Mouse (Mus musculus): ENCODE results near the gene Gcm2.

The Gcm2 gene

DNA sequence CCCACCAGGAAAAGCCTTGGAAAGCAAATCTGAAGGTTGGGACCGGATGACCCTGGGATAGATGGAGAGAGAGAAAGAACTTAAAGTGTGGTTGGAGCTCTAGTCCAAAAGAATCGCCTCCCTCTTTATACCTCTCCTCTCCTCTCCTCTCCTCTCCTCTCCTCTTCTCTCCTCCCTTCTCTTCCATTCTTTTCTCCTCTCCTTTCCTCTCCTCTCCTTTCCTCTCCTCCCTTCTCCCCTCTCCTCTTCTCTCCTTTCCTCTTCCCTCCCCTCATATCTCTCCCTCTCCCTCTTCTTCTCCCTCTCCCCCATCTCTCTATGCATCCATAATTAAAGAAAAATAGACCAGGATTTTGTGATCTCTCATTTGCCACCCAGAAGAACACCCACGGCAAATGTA, at the start of gene Gcm2:
Gene Gcm2 (minus strand): TSS at position 101 of the 400 bp plus-strand sequence.
- DNase-seq (ENCODE audit: low spot score), result no peak

DNA sequence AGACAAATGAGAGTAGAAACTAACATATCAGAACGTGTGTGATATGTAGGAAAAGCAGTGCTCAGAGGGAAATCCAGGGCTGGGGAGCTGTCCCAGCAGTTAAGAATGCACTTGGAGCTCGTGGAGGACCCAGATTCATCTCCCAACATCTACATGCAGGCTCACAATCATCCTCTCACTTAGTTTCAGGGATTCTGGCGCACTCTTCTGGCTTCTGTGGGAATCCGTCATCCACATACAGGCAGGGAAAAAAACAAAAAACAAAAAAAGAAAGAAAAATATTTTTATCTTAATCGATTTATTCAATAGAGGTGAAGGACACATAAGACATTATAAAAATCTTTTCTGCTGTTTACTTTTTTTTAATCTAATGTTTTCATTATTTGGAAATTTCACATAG, 47.6 kb upstream of the Gcm2 start:
- DNase-seq (ENCODE audit: low spot score), result no peak

- no peak for DNase-seq (ENCODE audit: low spot score)
These were observed 42.3 kb upstream of the Gcm2 start for GRCm38 (mm10) chr13:41153146-41153545.

DNA sequence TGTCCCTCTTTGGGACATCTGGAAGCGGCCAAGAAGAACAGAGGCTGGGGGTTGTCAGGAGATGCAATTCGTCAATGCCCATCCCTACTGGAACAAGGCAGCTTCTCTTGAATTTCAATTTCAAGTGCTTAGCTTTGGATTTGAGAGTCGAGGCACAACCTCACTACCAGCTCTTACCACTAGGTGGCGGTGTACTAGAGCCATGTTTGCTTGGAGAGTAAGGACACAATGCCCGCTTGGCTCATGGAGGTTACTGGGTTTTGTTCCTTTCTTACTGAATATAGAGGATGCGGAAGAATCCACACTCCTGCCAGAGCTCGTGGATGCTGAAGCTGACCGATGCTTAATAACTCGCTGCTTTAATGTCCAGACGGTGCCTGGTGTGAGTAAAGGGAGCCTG, 35.4 kb upstream of the Gcm2 start:
- DNase-seq (ENCODE audit: low spot score), result peak; percentile 5

- DNase-seq (ENCODE audit: low spot score), result no peak
These were observed 34.7 kb upstream of the Gcm2 start for GRCm38 (mm10) chr13:41145433-41145970.

GRCm38 (mm10) chr13:41134901-41135300, 24.1 kb upstream of the Gcm2 start:
- DNase-seq (ENCODE audit: low spot score), result peak; percentile 21

- DNase-seq (ENCODE audit: low spot score), result no peak
These were observed 18.2 kb upstream of the Gcm2 start for GRCm38 (mm10) chr13:41129061-41129460.

DNA sequence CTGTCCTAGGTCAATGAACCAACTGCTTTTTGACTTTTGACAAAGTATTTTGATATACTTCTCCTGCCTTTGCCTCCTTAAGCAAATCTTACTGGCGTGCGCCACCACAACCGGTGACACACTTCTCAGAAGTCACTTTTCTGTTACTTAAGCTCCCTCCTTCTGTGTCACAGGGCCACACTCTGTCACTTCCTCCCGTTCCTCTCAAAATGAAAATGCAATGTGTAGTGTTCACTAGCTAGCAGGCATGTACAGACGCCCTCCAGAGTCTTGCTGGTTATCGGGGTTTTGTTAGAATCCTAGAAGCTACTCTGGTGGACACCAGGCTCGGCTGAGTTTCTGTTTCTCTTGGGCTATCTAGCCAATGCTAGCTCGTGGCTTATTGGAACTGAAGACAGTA, 17.5 kb upstream of the Gcm2 start:
- no peak for DNase-seq (ENCODE audit: low spot score)

DNA sequence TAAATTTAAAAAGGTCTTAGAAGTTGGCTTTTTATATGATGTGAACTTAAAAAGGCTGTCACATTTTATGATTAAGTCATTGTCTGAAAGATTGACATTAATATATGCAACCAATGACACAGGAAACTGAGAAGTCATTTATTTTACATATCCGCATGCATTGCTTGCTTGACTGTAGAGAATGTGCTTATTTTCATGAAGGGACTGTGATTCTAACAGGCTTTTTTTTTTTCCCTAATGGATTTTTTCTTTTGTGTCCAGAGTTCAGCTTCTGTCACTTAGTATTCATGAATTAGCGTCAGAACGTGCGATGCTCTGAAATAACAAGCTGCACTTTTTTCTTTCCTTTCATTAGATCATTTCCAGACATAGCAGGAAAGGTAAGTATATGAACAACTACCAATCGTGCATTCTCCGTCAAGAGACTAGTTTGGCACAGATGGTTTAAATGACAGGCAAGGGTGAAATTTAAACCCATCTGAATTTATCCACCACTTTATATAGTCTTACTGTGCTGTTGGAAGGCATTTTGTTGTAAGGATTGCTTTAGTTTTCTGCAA, 12.9 kb upstream of the Gcm2 start:
- no peak for DNase-seq (ENCODE audit: low spot score)

- DNase-seq (ENCODE audit: low spot score), result no peak
These were observed 8.5 kb upstream of the Gcm2 start for GRCm38 (mm10) chr13:41119152-41119945.

DNA sequence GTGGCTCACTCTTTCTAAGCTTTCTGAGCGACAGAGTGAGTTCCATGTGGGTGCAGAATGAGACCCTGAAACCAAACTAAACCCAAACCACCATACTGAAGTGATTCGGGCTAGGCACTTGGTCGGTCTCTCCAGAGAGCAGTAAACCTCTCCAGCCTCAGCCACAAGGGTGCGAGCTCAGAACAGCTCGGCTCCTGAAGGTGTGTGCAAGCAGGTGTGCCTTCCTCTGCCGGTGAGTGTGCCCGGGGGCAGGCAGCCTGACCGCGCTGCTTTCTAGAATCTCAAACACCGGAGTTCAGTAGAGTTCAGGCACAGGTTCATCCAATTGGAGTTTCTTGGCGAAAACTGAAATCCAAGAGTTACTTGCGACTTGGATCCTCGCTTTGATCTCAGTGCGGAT, 3.1 kb upstream of the Gcm2 start, which contains the start of gene Sycp2l:
Gene Sycp2l (plus strand): TSS at position 368 of the 400 bp plus-strand sequence.
- DNase-seq (ENCODE audit: low spot score), result no peak

DNA sequence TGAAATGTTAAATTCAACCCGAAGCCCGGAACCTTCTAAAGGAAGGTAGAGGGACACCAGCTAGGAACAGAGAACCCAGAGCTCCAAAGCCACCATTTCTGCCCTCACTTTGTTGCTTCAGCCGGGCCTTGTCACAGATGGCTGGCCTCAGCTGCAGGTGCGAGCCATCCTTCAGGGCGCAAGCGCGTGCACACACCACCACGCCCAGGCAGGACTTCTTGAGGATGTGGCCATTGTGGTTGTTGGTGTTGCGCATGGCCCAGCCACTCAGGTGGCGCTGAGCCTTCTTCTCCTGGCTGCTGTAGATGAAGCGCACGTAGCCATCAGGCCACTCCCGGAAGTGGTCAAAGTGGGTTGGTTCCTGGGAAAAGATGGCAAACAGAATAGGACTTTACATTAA, 5.3 kb downstream of the Gcm2 start:
- no peak for DNase-seq (ENCODE audit: low spot score)

DNA sequence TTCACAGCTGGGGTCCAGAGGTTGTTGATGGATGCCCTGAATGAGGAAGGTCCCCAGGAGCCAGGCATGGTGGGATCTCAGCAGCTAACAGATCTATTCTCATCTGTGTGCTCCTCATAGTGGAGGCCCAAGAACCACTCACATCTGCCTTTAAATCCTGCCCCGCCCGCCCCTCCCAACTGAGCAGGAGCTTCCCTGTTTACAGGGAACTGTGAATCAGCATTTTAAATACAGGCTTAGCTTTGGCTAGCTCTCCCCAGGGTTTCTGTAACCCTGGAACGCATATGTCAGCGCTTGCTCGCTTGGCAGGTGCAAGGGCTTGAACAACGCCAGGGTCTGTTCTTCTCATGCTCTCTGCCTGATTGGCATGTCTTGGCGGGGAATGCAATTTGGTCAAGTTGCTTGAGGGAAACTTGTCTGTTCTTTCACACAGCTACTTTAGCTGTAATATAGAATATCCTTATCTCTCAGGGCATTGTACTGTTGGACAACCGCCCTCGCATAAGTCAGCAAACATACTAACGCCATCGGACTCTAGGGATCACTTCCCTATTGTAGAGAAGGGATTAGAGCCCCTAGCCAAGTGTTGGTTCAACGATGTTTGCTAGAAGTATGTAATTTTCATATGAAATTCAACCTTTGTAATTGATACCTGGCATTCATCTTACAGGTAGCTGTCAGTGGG, 6.9 kb downstream of the Gcm2 start:
- DNase-seq (ENCODE audit: low spot score), result no peak

DNA sequence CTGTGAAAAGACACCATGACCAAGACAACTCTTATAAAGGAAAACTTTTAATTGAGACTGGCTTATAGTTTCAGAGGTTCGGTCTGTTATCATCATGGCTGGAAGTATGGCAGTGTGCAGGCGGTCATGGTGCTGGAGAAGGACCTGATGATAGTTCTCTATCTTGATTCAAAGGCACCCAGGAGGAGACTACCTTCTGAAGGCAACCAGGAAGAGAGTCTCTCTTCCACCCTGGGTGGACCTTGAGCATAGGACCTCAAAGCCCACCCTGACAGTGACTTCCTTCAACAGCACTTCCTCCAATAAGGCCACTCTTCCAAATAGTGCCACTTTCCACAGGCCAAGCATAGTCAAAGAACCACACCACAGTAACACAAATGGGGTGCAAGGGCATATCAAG, 10.8 kb downstream of the Gcm2 start:
- DNase-seq (ENCODE audit: low spot score), result no peak

DNA sequence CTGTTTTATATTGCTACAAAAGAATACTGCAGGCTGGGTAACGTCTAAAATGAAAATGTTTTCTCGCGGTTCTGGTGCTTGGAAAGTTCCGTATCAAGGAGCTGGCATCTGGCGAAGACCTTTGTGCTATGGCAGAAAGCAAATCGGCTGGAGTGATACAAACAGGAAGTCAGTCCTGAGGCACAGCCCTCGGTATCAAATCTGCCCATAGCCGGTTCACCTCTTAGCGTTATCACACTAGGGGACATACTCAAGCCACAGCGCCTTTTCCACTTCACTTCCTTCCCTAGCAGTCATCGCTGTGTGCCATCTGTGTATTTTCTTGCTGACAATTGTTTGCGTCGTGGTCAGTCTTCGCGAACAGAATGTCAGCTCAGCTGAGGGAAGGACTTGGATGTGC, 12.5 kb downstream of the Gcm2 start:
- no peak for DNase-seq (ENCODE audit: low spot score)

- DNase-seq (ENCODE audit: low spot score), result no peak
These were observed 13.3 kb downstream of the Gcm2 start for GRCm38 (mm10) chr13:41097324-41098058.

DNA sequence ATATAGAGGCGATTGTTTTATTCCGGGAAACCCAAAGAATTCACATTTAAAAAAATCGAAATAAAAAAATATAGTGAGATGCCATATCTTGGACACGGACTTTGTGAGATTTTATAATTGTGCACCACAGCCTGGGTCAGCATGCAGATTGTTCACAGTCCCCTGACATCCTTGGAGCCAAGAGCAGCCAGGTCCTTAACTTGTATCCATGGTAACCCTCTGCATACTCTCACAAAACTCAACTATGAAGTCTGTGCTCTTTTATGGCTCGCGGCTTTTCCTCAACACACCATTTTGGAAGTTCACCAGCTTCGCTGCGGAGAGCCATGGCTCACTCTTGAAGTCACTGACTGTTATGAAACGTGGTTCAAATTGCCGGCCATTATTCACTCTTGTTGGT, 16.7 kb downstream of the Gcm2 start:
- no peak for DNase-seq (ENCODE audit: low spot score)

DNA sequence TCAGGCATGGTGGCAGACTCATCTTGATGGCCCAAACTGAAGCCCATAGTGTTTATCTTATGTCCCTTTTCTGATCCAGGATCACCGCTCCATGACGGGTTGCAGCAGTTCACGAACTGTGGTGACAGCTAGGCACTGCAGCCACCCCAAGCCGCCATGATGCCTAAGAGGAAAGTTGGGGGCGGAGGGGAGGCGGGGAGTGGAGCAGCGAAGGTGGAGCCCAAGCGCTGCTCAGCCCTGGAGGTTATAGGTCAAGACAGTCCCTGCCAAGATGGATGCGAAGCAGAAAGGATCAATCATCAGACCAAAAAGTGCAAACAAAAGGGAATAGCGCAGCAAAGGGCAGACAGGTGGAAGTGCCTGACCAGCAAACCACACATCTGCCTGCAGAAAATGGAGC, 19.6 kb downstream of the Gcm2 start:
- DNase-seq (ENCODE audit: low spot score), result no peak

DNA sequence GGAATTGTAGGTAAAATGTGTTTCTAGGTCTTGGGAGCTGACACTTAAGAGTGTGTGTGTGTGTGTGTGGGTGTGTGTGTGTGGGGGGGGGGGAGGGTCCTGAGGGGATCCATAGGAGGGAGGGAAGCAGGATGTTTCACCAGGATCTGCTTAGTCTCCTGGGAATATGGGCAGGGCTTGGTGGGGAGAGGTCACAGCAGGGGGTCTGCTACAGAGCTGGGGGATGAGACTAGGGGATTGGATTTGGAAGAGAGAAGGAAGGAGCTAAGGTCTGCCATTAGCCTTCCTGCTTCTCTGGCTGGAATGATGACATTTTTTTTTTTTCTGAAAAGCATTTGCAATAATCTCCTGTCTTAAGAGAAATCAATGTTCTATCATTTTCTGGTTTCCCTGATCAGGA, 22.1 kb downstream of the Gcm2 start:
- DNase-seq (ENCODE audit: low spot score), result no peak

GRCm38 (mm10) chr13:41085140-41085539, 25.7 kb downstream of the Gcm2 start:
- DNase-seq (ENCODE audit: low spot score), result no peak

GRCm38 (mm10) chr13:41084521-41084920, 26.3 kb downstream of the Gcm2 start:
- no peak for DNase-seq (ENCODE audit: low spot score)

- DNase-seq (ENCODE audit: low spot score), result no peak
These were observed 30.1 kb downstream of the Gcm2 start for GRCm38 (mm10) chr13:41080700-41081099.
